Mouse (Mus musculus): Measurements from ENCODE around the gene Pdxk.

DNA sequence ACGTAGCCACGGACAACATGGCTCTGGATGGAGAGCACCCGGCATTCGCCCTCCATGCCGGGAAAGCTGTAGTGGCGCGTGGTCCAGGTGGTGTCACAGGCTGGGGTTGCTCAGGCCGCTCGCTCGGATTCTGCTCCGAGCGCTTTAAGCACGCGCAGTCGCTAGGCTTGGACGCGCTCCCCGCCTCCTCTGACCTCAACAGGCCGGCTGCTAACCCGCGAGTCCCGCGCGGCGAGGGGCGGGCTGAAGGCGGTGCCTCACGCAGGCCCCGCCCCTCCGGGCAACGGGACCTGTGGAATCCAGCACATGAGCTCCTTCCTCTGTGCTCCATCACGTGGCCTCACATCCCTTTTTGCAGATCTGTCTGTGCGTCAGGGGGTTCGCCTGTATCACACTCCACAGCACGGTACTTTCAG, at the start of gene Pdxk:
- TF ChIP-seq GATA1 (IDR thresholded peaks at IDR 0.05; ENCODE audit: low read length) (no peak), TAL1 (IDR thresholded peaks at IDR 0.05; ENCODE audit: low read length) (no peak)
